Mouse (Mus musculus) liver, embryonic 11.5 days (tissue): ENCODE results near the gene Kcnn1. TPM values are rescaled to one million over a fixed set of nuclear protein-coding genes. Genes with fewer than 3 reads are reported as not detected.

ENCODE experiments used
- ATAC-seq: fragments of 200-750 bp; cut with Nextera tagmentation; replicated peaks from 2 replicates; pipeline ENCODE4 v1.8.0; 2017; ENCODE audit warnings: moderate number of reproducible peaks, mild to moderate bottlenecking, moderate TSS enrichment, moderate library complexity; ENCODE audit not compliant: low FRiP score
- DNase-seq: peaks from one replicate; pipeline ENCODE4 v3.0.0-alpha.2; 2017; ENCODE audit warnings: low spot score
- H3K27ac ChIP-seq: fragments of 300-500 bp; sonication (generic); 2 replicates; pipeline ENCODE4 v1.5.1; 2014; ENCODE audit warnings: mild to moderate bottlenecking, low read depth, low read length, control low read depth
- H3K27me3 ChIP-seq: fragments of 300-500 bp; sonication (generic); replicated peaks from 2 replicates; pipeline ENCODE4 v1.6.1; 2014; ENCODE audit warnings: low read length, mixed read lengths; ENCODE audit not compliant: control insufficient read depth, insufficient read depth
- H3K36me3 ChIP-seq: fragments of 300-500 bp; sonication (generic); 2 replicates; pipeline ENCODE4 v1.6.1; 2014; ENCODE audit warnings: mild to moderate bottlenecking, low read length, moderate library complexity, mixed read lengths; ENCODE audit not compliant: control insufficient read depth, insufficient read depth
- H3K4me1 ChIP-seq: fragments of 300-500 bp; sonication (generic); replicated peaks from 2 replicates; pipeline ENCODE4 v1.6.1; 2014; ENCODE audit warnings: low read length, mixed read lengths; ENCODE audit not compliant: control insufficient read depth, insufficient read depth
- H3K4me2 ChIP-seq: fragments of 300-500 bp; sonication (generic); 2 replicates; pipeline ENCODE4 v1.6.1; 2014; ENCODE audit warnings: mild to moderate bottlenecking, control low read depth, moderate library complexity
- H3K4me3 ChIP-seq: fragments of 300-500 bp; sonication (generic); 2 replicates; pipeline ENCODE4 v1.5.1; 2014; ENCODE audit warnings: low read depth, low read length, control low read depth
- H3K9ac ChIP-seq: fragments of 300-500 bp; sonication (generic); 2 replicates; pipeline ENCODE4 v1.6.1; 2014; ENCODE audit warnings: low read depth, low read length, control low read depth
- H3K9me3 ChIP-seq: fragments of 300-500 bp; sonication (generic); 2 replicates; pipeline ENCODE4 v1.6.1; 2016; ENCODE audit warnings: low read length, inconsistent platforms, mixed read lengths; ENCODE audit not compliant: control insufficient read depth
- WGBS: fragments of 180-500 bp; shearing (Covaris S2); extraction: QIAGEN DNeasy Blood & Tissue Kit; methylation state at CpG from one replicate; pipeline ENCODE4 v1.1.7; 2014; 5-methylcytosine and 5-hydroxymethylcytosine counted together
- polyA plus RNA-seq: library from polyadenylated mRNA; unstranded; fragments of >200 nt; fragmentation: Nextera tagmentation; extraction: Ambion mirVana; gene quantifications from 2 replicates; pipeline ENCODE4 v1.2.1, GENCODE M21; 2014

Kcnn1 gene
- polyA plus RNA-seq, 1 experiment from 2014 or later = 0.47 TPM

DNA sequence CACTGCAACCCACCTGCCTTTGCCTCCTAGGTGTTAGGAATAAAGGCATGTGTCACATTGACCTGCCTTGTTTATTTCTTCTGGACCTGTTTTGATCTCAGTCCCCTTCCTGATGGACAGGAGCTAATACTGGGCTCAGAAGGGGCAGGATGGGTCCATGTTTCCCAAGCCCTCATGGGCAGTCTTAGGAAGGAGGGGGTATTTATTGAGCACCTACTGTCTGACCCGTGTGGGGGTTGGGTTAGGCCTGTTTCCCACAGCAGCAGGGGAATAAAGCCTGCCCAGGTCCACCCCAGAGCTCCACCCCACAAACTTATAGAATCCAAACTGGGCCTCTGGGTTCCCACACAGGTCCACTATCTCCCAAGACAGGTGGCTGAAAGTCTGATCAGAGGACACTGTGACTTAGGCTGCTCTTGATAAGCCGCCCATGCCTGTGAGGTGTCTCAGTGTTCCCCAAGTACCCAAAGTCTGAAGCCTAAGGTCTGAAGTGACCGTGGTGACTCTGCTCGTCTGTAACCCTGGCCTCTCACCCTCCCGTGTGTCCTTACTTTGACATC lies 19.8 kb downstream of the Kcnn1 start:
- Histone ChIP-seq H3K4me3 (0 out of 2 replicates have a peak overlapping the region, but pooled peaks have one; percentile 13), H3K4me2 (peak overlapping the region; percentile 61), H3K4me1 (peaks cover 35% of the 10 kb centered on the region), H3K9ac (peak overlapping the region; percentile 51; the same call in 1 of the 2 replicates), H3K27ac (peak overlapping the region; percentile 97), H3K9me3 (no peaks in the 10 kb centered on the region), H3K27me3 (0 out of 2 replicates have a peak, but pooled peaks cover 4% of the 10 kb centered on the region), H3K36me3 (no peaks in the 10 kb centered on the region)
- peak; percentile 58 for ATAC-seq
- 47% methylated on average over 5 of the region's 5 CpGs for WGBS
- no peak for DNase-seq

DNA sequence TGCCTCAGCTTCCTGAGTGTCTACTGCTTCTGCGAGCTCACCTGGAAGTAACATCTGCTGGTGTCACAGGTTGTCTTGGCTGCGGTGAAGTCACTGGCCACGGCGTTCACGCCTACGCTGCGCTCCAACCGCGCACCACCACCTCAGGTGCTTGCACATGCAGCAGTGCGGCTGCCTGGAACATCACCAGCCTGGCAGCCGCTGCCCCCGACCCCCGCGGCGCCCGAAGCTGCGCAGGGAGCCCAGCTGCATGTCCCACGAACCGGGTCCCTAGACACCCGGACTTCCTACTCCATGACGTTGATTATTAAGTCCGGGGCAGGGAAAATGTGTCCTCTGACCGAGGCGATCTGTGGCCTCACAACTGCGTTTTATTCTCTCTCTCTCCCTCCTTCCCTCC lies 20.6 kb downstream of the Kcnn1 start:
- Histone ChIP-seq H3K36me3 (no peaks in the 10 kb centered on the region), H3K4me2 (peak overlapping the region; percentile 61), H3K27me3 (no peaks in the 10 kb centered on the region), H3K9me3 (no peaks in the 10 kb centered on the region), H3K4me1 (peaks cover 35% of the 10 kb centered on the region), H3K27ac (peak overlapping the region; percentile 97), H3K4me3 (peak overlapping the region; percentile 18; the same call in 1 of the 2 replicates), H3K9ac (peak overlapping the region; percentile 59)
- ATAC-seq = no peak
- WGBS = 68% methylated on average over 25 of the region's 25 CpGs
- no peak for DNase-seq

DNA sequence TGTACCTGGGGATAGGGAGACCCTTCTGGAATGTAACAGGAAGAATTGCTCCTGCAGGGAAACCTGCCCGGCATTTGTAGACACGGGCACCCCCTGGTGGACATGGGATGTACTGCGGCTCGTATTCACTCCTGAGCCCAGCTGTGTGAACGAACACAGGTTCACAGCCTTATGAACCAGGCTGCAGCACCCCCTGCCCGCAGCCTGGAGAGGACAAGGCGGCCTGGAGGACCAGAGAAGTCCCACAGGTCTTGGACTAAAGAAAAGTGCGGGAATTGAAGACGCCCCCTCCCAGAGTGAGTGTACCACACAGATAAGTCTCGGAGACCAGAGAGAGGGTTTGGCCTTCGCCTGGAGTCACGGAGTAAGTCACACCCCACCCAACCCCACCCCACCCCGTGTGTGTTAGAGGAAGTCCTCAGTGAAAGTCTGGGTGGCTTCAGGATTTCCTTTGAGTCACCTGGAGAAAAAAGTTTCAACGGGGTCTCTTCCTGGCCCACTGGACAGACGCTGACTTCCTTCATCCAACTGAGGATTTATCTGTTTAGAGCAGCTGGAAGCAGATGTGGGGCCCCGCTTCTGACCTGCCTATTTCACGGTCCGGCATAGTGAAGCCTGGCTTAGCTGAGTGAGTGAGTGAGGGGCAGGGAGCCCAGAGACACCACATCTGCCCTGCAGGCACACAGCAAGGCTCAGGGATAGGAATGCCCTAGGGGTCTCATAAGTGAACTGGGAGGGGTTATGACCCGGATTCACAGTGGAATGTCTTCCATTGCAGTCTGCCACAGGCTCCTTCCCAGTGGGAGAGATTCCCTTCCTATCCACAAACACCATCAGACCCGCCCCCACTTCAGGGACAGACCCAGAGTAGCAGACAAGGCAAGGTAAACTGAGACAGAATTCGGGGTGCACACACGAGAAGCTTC lies 21.6 kb downstream of the Kcnn1 start:
- peak; percentile 44 for ATAC-seq
- peak; percentile 91 for DNase-seq
- Histone ChIP-seq H3K4me2 (peak overlapping the region; percentile 61), H3K27ac (peak overlapping the region; percentile 97), H3K27me3 (no peaks in the 10 kb centered on the region), H3K4me3 (peak overlapping the region; percentile 36), H3K4me1 (peaks cover 42% of the 10 kb centered on the region), H3K36me3 (0 out of 2 replicates have a peak, but pooled peaks cover 3% of the 10 kb centered on the region), H3K9ac (peak overlapping the region; percentile 59), H3K9me3 (no peaks in the 10 kb centered on the region)
- WGBS = 26% methylated on average over 22 of the region's 22 CpGs

DNA sequence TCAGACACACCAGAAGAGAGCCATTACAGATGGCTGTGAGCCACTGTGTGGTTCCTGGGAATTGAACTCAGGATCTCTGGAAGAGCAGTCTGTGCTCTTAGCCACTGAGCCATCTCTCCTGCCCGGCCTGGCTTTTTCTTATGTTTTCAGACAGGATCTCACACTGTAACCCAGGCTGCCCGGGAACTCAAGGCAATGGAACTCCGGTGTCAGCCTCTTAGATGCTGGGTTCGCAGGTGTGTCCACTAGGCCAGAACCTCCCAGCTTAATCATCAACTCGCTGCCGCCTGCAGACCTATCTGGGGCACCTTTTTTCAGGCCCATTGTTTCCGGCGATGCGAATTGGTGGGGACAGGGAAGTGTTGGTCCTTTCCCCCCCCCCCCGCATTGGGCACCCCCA lies 22.5 kb downstream of the Kcnn1 start:
- Histone ChIP-seq H3K27me3 (no peaks in the 10 kb centered on the region), H3K36me3 (peaks cover 3% of the 10 kb centered on the region; the same call in 1 of the 2 replicates), H3K4me1 (peaks cover 50% of the 10 kb centered on the region), H3K27ac (peak overlapping the region; percentile 97), H3K4me3 (no peak overlapping the region), H3K9me3 (no peaks in the 10 kb centered on the region), H3K4me2 (peak overlapping the region; percentile 61), H3K9ac (peak overlapping the region; percentile 59)
- no peak for ATAC-seq
- DNase-seq = no peak
- WGBS = 48% methylated on average over 10 of the region's 10 CpGs

DNA sequence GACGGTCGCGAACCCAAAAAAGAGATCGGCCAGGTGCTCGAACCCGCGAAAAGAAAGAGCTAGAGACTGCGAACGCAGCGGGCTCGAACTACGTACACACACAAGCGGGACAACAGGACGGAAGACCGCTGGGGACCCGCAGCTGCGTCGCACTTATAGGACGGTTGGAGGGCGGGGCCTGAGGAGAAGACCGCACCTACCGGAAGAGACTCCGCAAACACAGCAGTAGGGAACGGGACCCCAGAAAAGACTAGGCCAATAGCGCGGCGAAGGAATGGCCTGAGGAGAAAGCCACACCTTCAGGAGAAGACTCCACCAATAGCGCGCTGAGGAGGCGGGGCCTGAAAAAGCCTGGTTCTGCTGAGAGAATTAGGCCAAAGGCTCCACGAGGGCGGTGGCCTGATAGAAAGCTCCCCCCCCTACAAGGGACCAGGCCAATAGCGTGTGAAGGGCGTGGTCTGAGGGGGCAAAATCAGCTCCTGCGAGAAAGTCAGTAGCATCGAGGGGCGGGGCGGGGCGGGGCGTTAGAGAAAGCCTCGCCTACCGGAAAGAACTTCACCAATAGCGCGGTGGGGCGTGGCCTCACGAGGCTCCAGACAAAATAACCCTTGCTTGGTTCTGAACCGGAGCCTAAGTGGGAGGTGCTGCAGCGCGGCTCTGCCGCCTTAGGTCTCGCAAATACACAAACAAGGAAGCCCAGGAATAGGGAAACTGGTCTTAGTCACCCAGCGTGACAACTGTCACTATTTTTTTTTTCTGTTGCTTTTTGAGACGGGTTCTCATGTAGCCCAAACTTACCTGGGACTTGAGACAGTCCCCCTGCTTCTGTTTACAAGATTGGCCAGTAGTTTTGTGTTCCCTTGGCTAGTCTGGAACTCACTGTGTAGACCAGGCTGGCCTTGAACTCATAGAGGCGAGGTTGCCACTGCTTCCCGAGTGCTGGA lies 23.4 kb downstream of the Kcnn1 start, which contains the start of gene Arrdc2:
Arrdc2 (minus strand) TSS at position 313 of the 944 bp plus-strand sequence.
- H3K9ac ChIP-seq = peak within 1 kb of the TSS; percentile 87
- peak; percentile 97 for DNase-seq
- no peaks in the 10 kb centered on the region for H3K27me3 ChIP-seq
- peak; percentile 89 for ATAC-seq
- H3K4me1 ChIP-seq = peaks cover 58% of the 10 kb centered on the region
- H3K4me3 ChIP-seq = peak within 1 kb of the TSS; percentile 80
- H3K36me3 ChIP-seq = peaks cover 3% of the 10 kb centered on the region; the same call in 1 of the 2 replicates
- peak within 1 kb of the TSS; percentile 90 for H3K4me2 ChIP-seq
- 2% methylated on average over 55 of the region's 55 CpGs for whole genome bisulfite sequencing
- peak within 1 kb of the TSS; percentile 97 for H3K27ac ChIP-seq
- no peaks in the 10 kb centered on the region for H3K9me3 ChIP-seq

DNA sequence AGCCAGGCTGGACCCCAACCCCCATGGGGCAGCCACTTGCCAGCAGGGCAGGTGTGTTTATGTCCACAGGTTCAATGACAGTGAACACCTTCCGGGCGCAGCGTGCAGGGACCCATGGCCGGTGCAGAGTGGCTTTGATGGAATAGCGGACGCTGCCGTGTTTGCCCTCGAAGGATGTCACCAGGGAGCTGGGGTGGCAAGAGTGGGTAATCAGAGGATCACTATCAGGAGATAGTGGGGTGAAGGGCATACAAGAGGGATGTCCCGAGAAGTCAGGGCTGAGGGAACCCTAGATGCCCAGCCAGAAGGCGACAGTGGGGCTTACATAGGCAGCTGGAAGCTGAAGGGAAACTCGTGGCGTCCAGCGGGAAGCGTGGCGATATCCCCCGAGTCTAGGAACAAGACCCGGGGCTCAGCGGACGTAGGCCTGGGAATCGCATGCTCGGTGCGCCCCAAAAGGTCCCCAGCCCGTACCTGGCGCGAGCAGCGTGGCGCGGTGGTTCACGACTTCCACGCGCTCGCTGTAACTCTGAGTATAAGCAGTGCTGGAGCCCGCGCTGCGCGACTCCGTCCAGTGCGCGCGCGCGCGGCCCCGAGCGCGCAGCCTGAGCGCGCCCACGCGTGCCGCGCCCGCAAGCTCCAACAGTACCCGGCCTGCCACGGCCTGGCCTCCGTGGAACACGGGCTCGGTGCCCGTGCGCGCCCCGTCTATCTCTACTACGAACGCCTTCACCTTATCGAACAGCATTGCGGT lies 24.2 kb downstream of the Kcnn1 start:
- Histone ChIP-seq H3K36me3 (peaks cover 3% of the 10 kb centered on the region; the same call in 1 of the 2 replicates), H3K27me3 (no peaks in the 10 kb centered on the region), H3K4me3 (peak overlapping the region; percentile 80), H3K27ac (peak overlapping the region; percentile 97), H3K4me2 (peak overlapping the region; percentile 90), H3K4me1 (peaks cover 57% of the 10 kb centered on the region), H3K9ac (peak overlapping the region; percentile 87), H3K9me3 (no peaks in the 10 kb centered on the region)
- ATAC-seq (peak; percentile 30), DNase-seq (peak; percentile 67)
- 3% methylated on average over 66 of the region's 66 CpGs for WGBS

DNA sequence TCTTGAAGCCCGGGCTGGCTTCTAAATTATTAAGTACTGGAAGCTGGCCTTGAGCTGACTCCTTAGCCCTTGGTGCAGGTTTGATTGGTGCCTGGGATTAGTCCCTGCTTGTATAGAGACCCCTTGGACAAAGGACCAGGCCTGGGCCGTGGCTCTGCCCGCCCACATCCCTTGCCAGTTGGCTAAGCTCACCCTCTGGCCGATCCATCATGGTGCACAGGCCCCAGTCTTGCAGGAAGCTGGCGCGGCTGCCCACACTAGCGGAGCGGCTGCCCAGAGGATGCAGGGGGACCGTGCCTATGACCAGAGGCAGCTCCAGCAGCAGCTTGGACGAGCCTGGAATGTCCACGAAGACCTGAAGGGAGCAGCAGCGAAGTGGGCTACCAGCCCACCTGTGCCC lies 26.4 kb downstream of the Kcnn1 start:
- 0 out of 2 replicates have a peak overlapping the region, but pooled peaks have one; percentile 36 for H3K9ac ChIP-seq
- DNase-seq (no peak), ATAC-seq (no peak)
- no peaks in the 10 kb centered on the region for H3K27me3 ChIP-seq
- H3K9me3 ChIP-seq = no peaks in the 10 kb centered on the region
- peaks cover 54% of the 10 kb centered on the region for H3K4me1 ChIP-seq
- peak overlapping the region; percentile 43 for H3K4me2 ChIP-seq
- peak overlapping the region; percentile 62 for H3K27ac ChIP-seq
- H3K36me3 ChIP-seq = peaks cover 3% of the 10 kb centered on the region; the same call in 1 of the 2 replicates
- 89% methylated on average over 12 of the region's 12 CpGs for WGBS
- 0 out of 2 replicates have a peak overlapping the region, but pooled peaks have one; percentile 5 for H3K4me3 ChIP-seq
